Comparison of ENCODE assay signal across 18 mouse cellular contexts in the genomic region with DNA sequence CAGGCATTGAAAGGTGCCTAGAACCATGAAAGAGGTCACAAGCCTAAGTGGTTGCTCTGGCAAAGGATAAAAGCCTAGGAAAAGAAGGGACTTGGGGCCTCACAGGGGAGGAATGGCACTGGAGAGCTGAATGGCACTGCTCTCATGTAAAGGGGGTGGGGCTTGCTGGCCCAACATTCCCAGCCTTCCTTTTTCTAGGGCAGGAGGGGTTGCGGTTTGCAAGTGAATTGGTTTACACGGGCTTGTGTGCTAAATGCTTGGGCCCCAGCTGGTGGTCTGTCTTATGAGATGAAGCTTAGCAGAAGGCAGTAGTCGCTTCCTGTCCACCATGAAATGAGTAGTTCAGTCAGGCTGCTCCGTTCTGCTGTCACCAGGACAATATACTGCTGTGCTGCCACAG. TPM values are rescaled to one million over a fixed set of nuclear protein-coding genes. Genes with fewer than 3 reads are reported as not detected.
DNase-seq lines count a peak whose midpoint lies in the region; ATAC-seq and TF ChIP-seq lines count a peak whose summit lies in the region.
"Had no signal": no experiment of that assay in that cellular context is flagged by ENCODE, and none has a peak within 500 bp of the region (broad histone marks: within the 10 kb centered on the region; RNA-seq: fewer than 3 reads in every experiment).

No protein-coding gene starts in this region.

- peak; percentile 38 for DNase-seq in hindbrain, embryonic 10.5 days (ENCODE audit: low spot score)
- DNase-seq in hindbrain, postnatal 0 days (ENCODE audit: low spot score) = no peak
- DNase-seq in ES-E14 (ENCODE audit: low read depth, low spot score) = peak; percentile 31
- DNase-seq in left cerebral cortex, adult 8-10 months (ENCODE audit: low spot score in 2 of 2) = no peak
- DNase-seq: adrenal gland, adult 8-10 months; cerebellum, adult 11-12 months; gastrocnemius, postnatal 14 days; kidney, adult 11 months; right cerebral cortex, postnatal 14 days; thymus, adult 2 months had no signal

- ATAC-seq in hindbrain, postnatal 0 days = no peak
- ATAC-seq in embryonic facial prominence, embryonic 13.5 days (ENCODE audit: insufficient number of reproducible peaks, insufficient read depth, low FRiP score, low TSS enrichment, low read depth) = no peak
- ATAC-seq in intestine, postnatal 0 days = no peak
- ATAC-seq: liver, embryonic 12.5 days had no signal

- H3K27me3 ChIP-seq in hindbrain, embryonic 10.5 days (ENCODE audit: insufficient read depth, poor library complexity, severe bottlenecking) = peaks cover 34% of the 10 kb centered on the region
- H3K27me3 ChIP-seq in hindbrain, postnatal 0 days (ENCODE audit: insufficient read depth, low read length) = no peaks in the 10 kb centered on the region
- H3K27me3 ChIP-seq in E14TG2a.4 (ENCODE audit: insufficient read depth, low read length) = no peaks in the 10 kb centered on the region
- 0 out of 2 replicates have a peak, but pooled peaks cover 3% of the 10 kb centered on the region for H3K27me3 ChIP-seq in embryonic facial prominence, embryonic 13.5 days
- no peaks in the 10 kb centered on the region for H3K27me3 ChIP-seq in intestine, postnatal 0 days (replicated peaks; ENCODE audit: control insufficient read depth, insufficient read depth, low read length)
- H3K27me3 ChIP-seq: stomach, embryonic 15.5 days had no signal

- in situ Hi-C loops in ES-E14 (cut with MboI; ENCODE audit: low sequenced_read_pairs in 2 of 2, unreplicated experiment in 2 of 2) = no loop called here

- no peaks in the 10 kb centered on the region for H3K36me3 ChIP-seq in hindbrain, embryonic 10.5 days
- no peaks in the 10 kb centered on the region for H3K36me3 ChIP-seq in hindbrain, postnatal 0 days (ENCODE audit: insufficient read depth, low read length)
- H3K36me3 ChIP-seq in E14TG2a.4 (ENCODE audit: insufficient read depth, low read length) (peaks cover 17% of the 10 kb centered on the region; the same call in 1 of the 2 replicates), ES-E14 (ENCODE audit: control insufficient read depth, insufficient read depth, low read length, poor library complexity, severe bottlenecking) (no peaks in the 10 kb centered on the region; the same call in 1 of the 2 replicates)
- no peaks in the 10 kb centered on the region for H3K36me3 ChIP-seq in embryonic facial prominence, embryonic 13.5 days
- H3K36me3 ChIP-seq in intestine, postnatal 0 days (ENCODE audit: control insufficient read depth, insufficient read depth) = no peaks in the 10 kb centered on the region
- H3K36me3 ChIP-seq: hindbrain, embryonic 13.5 days; liver, embryonic 12.5 days; stomach, embryonic 15.5 days had no signal

- TF ChIP-seq CTCF in hindbrain, postnatal 0 days (IDR thresholded peaks at IDR 0.05; ENCODE audit: low read depth) = no peak
- TF ChIP-seq CTCF in E14TG2a.4 (conservative IDR thresholded peaks at IDR 0.05; ENCODE audit: low read length) = no peak
- TF ChIP-seq CTCF in intestine, postnatal 0 days (IDR thresholded peaks at IDR 0.05; ENCODE audit: low read depth) = no peak

- H3K27ac ChIP-seq in hindbrain, embryonic 10.5 days = peak overlapping the region; percentile 92; the same call in 1 of the 2 replicates
- no peak overlapping the region for H3K27ac ChIP-seq in hindbrain, postnatal 0 days
- H3K27ac ChIP-seq in ES-E14 (ENCODE audit: insufficient read depth, low read depth, low read length, poor library complexity, severe bottlenecking) = no peak overlapping the region
- peak overlapping the region; percentile 14; the same call in 1 of the 2 replicates for H3K27ac ChIP-seq in embryonic facial prominence, embryonic 13.5 days
- H3K27ac ChIP-seq in intestine, postnatal 0 days (ENCODE audit: low read depth, low read length) = no peak overlapping the region
- H3K27ac ChIP-seq: hindbrain, embryonic 13.5 days; kidney, postnatal 0 days; layer of hippocampus, adult 2 months; liver, embryonic 12.5 days; stomach, embryonic 15.5 days had no signal

- no peaks in the 10 kb centered on the region for H3K9me3 ChIP-seq in hindbrain, embryonic 10.5 days
- no peaks in the 10 kb centered on the region for H3K9me3 ChIP-seq in hindbrain, postnatal 0 days (ENCODE audit: low read length)
- no peaks in the 10 kb centered on the region for H3K9me3 ChIP-seq in E14TG2a.4 (ENCODE audit: low read length)
- H3K9me3 ChIP-seq in ES-E14 (ENCODE audit: control insufficient read depth, insufficient read depth, low read depth, low read length) = no peaks in the 10 kb centered on the region
- no peaks in the 10 kb centered on the region for H3K9me3 ChIP-seq in embryonic facial prominence, embryonic 13.5 days
- no peaks in the 10 kb centered on the region for H3K9me3 ChIP-seq in intestine, postnatal 0 days (ENCODE audit: control insufficient read depth)
- H3K9me3 ChIP-seq: hindbrain, embryonic 13.5 days; liver, embryonic 12.5 days; stomach, embryonic 15.5 days had no signal

- no peak overlapping the region for H3K4me3 ChIP-seq in hindbrain, embryonic 10.5 days
- no peak overlapping the region for H3K4me3 ChIP-seq in hindbrain, postnatal 0 days (ENCODE audit: low read length)
- peak overlapping the region; percentile 29; the same call in 1 of the 2 replicates for H3K4me3 ChIP-seq in E14TG2a.4 (replicated peaks; ENCODE audit: low read length)
- no peak overlapping the region for H3K4me3 ChIP-seq in ES-E14 (ENCODE audit: insufficient read depth in 1 of 2, low read depth in 1 of 2, low read length in 2 of 2, poor library complexity in 1 of 2, severe bottlenecking in 1 of 2)
- H3K4me3 ChIP-seq in embryonic facial prominence, embryonic 13.5 days = no peak overlapping the region
- no peak overlapping the region for H3K4me3 ChIP-seq in intestine, postnatal 0 days (ENCODE audit: low read depth, low read length)
- H3K4me3 ChIP-seq: hindbrain, embryonic 13.5 days; layer of hippocampus, adult 2 months; liver, embryonic 12.5 days; stomach, embryonic 15.5 days had no signal

- no peak overlapping the region for H3K9ac ChIP-seq in hindbrain, postnatal 0 days (replicated peaks; ENCODE audit: low read length)
- no peak overlapping the region for H3K9ac ChIP-seq in ES-E14 (ENCODE audit: insufficient read depth, low read depth, low read length, poor library complexity, severe bottlenecking)
- no peak overlapping the region for H3K9ac ChIP-seq in embryonic facial prominence, embryonic 13.5 days
- H3K9ac ChIP-seq in intestine, postnatal 0 days (ENCODE audit: low read depth, low read length) = no peak overlapping the region
- H3K9ac ChIP-seq: hindbrain, embryonic 13.5 days; liver, embryonic 12.5 days; stomach, embryonic 15.5 days had no signal

- 22% methylated on average over 4 of the region's 4 CpGs for WGBS in hindbrain, embryonic 10.5 days
- 8% methylated on average over 4 of the region's 4 CpGs for WGBS in hindbrain, postnatal 0 days
- 33% methylated on average over 4 of the region's 4 CpGs for WGBS in embryonic facial prominence, embryonic 13.5 days
- 38% methylated on average over 4 of the region's 4 CpGs for WGBS in intestine, postnatal 0 days

- peaks cover 40% of the 10 kb centered on the region for H3K4me1 ChIP-seq in hindbrain, embryonic 10.5 days (replicated peaks)
- H3K4me1 ChIP-seq in hindbrain, postnatal 0 days (ENCODE audit: insufficient read depth, low read length) = no peaks in the 10 kb centered on the region
- H3K4me1 ChIP-seq in E14TG2a.4 (replicated peaks; ENCODE audit: low read depth, low read length) (peaks cover 80% of the 10 kb centered on the region), ES-E14 (ENCODE audit: control insufficient read depth in 2 of 2, insufficient read depth in 2 of 2, low read length in 2 of 2, poor library complexity in 1 of 2) (peaks cover 6 to 11% of the 10 kb centered on the region in 2 experiments)
- H3K4me1 ChIP-seq in embryonic facial prominence, embryonic 13.5 days = peaks cover 16% of the 10 kb centered on the region
- H3K4me1 ChIP-seq in intestine, postnatal 0 days (replicated peaks; ENCODE audit: control insufficient read depth, insufficient read depth, low read length) = no peaks in the 10 kb centered on the region

- H3K4me2 ChIP-seq in hindbrain, postnatal 0 days (ENCODE audit: low read depth, low read length) = no peak overlapping the region
- no peak overlapping the region for H3K4me2 ChIP-seq in embryonic facial prominence, embryonic 13.5 days
- H3K4me2 ChIP-seq in intestine, postnatal 0 days (replicated peaks; ENCODE audit: low read depth) = no peak overlapping the region
- H3K4me2 ChIP-seq: stomach, embryonic 15.5 days had no signal

TF ChIP-seq in ES-E14, 5 proteins besides CTCF, POLR2A, EP300 and RAD21:
- no peak for TF ChIP-seq ZNF384 (IDR thresholded peaks at IDR 0.05; ENCODE audit: low read depth, low read length)
- TF ChIP-seq CHD2 (IDR thresholded peaks at IDR 0.05; ENCODE audit: low read depth, low read length) = no peak
- TF ChIP-seq ZC3H11A (IDR thresholded peaks at IDR 0.05; ENCODE audit: borderline replicate concordance, low read depth, low read length) = no peak
- TF ChIP-seq MAFK (IDR thresholded peaks at IDR 0.05; ENCODE audit: insufficient read depth, low read depth, low read length) = no peak
- TF ChIP-seq HCFC1 (IDR thresholded peaks at IDR 0.05; ENCODE audit: borderline replicate concordance, insufficient read depth, low read length) = no peak
TF ChIP-seq in ES-E14: peak in this region for 0.

RNA-seq across cellular contexts. Expression of a gene that starts 1.1 kb away (rescaled TPM):
- 32.9 and 38.9 TPM in 2 replicates for polyA plus RNA-seq in hindbrain, embryonic 10.5 days (2016; fragmentation: Nextera tagmentation; extraction: Ambion mirVana)
- total RNA-seq in hindbrain, postnatal 0 days (2014; rRNA removed) = 20.6 and 28.6 TPM in 2 replicates
- polyA plus RNA-seq in hindbrain, postnatal 0 days (2015; fragmentation: Nextera tagmentation; extraction: Ambion mirVana) = 25.6 and 27.9 TPM in 2 replicates
- total RNA-seq in ES-E14 (2012; rRNA removed) = 26.2 and 27.9 TPM in 2 replicates
- polyA plus RNA-seq in embryonic facial prominence, embryonic 13.5 days (2015; fragmentation: Nextera tagmentation; extraction: Ambion mirVana) = 45.7 and 46.9 TPM in 2 replicates
- polyA plus RNA-seq in intestine, postnatal 0 days (2015; fragmentation: Nextera tagmentation; extraction: Ambion mirVana) = 32.8 and 35.9 TPM in 2 replicates
- total RNA-seq in left cerebral cortex, adult 8-10 months (2022) = 10 to 100 TPM; 19.5 to 24.6 (median 23.4) TPM

RNA-seq across cellular contexts. Expression of a gene that starts 17.8 kb away (rescaled TPM):
- polyA plus RNA-seq in hindbrain, embryonic 10.5 days (2016; fragmentation: Nextera tagmentation; extraction: Ambion mirVana) = 168 and 195 TPM in 2 replicates
- total RNA-seq in hindbrain, postnatal 0 days (2014; rRNA removed) = 31.2 and 42.5 TPM in 2 replicates
- 74.0 and 74.6 TPM in 2 replicates for polyA plus RNA-seq in hindbrain, postnatal 0 days (2015; fragmentation: Nextera tagmentation; extraction: Ambion mirVana)
- 117 and 149 TPM in 2 replicates for total RNA-seq in ES-E14 (2012; rRNA removed)
- 148 and 158 TPM in 2 replicates for polyA plus RNA-seq in embryonic facial prominence, embryonic 13.5 days (2015; fragmentation: Nextera tagmentation; extraction: Ambion mirVana)
- 27.0 and 30.6 TPM in 2 replicates for polyA plus RNA-seq in intestine, postnatal 0 days (2015; fragmentation: Nextera tagmentation; extraction: Ambion mirVana)
- 10 to 100 TPM; 36.1 to 41.9 (median 40.9) TPM for total RNA-seq in left cerebral cortex, adult 8-10 months (2022)

Comparison
In these comparisons a context has a peak if more than half of its experiments do, and no peak if none do; other contexts are left out.
1. DNase-seq: peak in hindbrain, embryonic 10.5 days (single experiment) and ES-E14 (single experiment); none in hindbrain, postnatal 0 days (single experiment) and left cerebral cortex, adult 8-10 months (0 of 2).
2. H3K27ac ChIP-seq: peak in hindbrain, embryonic 10.5 days (single experiment) and embryonic facial prominence, embryonic 13.5 days (single experiment); none in hindbrain, postnatal 0 days (single experiment), ES-E14 (single experiment) and intestine, postnatal 0 days (single experiment).